Mouse (Mus musculus) midbrain, embryonic 11.5 days (tissue): ENCODE results near the gene Insr. TPM values are rescaled to one million over a fixed set of nuclear protein-coding genes. Genes with fewer than 3 reads are reported as not detected.

Source experiments
- ATAC-seq: fragments of 200-750 bp; cut with Nextera tagmentation; 2 replicates; pipeline ENCODE4 v1.8.0; 2017; ENCODE audit warnings: moderate TSS enrichment, moderate library complexity; ENCODE audit not compliant: low FRiP score
- DNase-seq: peaks from one replicate; pipeline ENCODE4 v3.0.0; 2015; ENCODE audit warnings: low spot score; ENCODE audit errors: missing footprints
- H3K27ac ChIP-seq: fragments of 300-500 bp; sonication (generic); 2 replicates; pipeline ENCODE4 v1.5.1; 2014; ENCODE audit warnings: low read depth, low read length
- H3K27me3 ChIP-seq: fragments of 300-500 bp; sonication (generic); 2 replicates; pipeline ENCODE4 v1.6.1; 2014; ENCODE audit warnings: mild to moderate bottlenecking, low read length, moderate library complexity, mixed read lengths; ENCODE audit not compliant: control insufficient read depth, insufficient read depth
- H3K36me3 ChIP-seq: fragments of 300-500 bp; sonication (generic); 2 replicates; pipeline ENCODE4 v1.6.1; 2014; ENCODE audit warnings: mild to moderate bottlenecking, low read length, moderate library complexity, mixed read lengths; ENCODE audit not compliant: control insufficient read depth, insufficient read depth
- H3K4me1 ChIP-seq: fragments of 300-500 bp; sonication (generic); 2 replicates; pipeline ENCODE4 v1.6.1; 2014; ENCODE audit warnings: low read length; ENCODE audit not compliant: control insufficient read depth, insufficient read depth
- H3K4me2 ChIP-seq: fragments of 300-500 bp; sonication (generic); 2 replicates; pipeline ENCODE4 v1.6.1; 2014; ENCODE audit warnings: mild to moderate bottlenecking, moderate library complexity
- H3K4me3 ChIP-seq: fragments of 300-500 bp; sonication (generic); 2 replicates; pipeline ENCODE4 v1.5.1; 2014; ENCODE audit warnings: low read depth, low read length
- H3K9ac ChIP-seq: fragments of 300-500 bp; sonication (generic); 2 replicates; pipeline ENCODE4 v1.6.1; 2014; ENCODE audit warnings: low read length
- H3K9me3 ChIP-seq: fragments of 300-500 bp; sonication (generic); 2 replicates; pipeline ENCODE4 v1.6.1; 2016; ENCODE audit warnings: low read length; ENCODE audit not compliant: control insufficient read depth
- WGBS: fragments of 180-500 bp; shearing (Covaris S2); extraction: QIAGEN DNeasy Blood & Tissue Kit; methylation state at CpG from one replicate; pipeline ENCODE4 v1.1.7; 2014; 5-methylcytosine and 5-hydroxymethylcytosine counted together
- polyA plus RNA-seq: library from polyadenylated mRNA; unstranded; fragments of >200 nt; fragmentation: Nextera tagmentation; extraction: Ambion mirVana; gene quantifications from 2 replicates; pipeline ENCODE4 v1.2.1, GENCODE M21; 2014

Gene Insr
- polyA plus RNA-seq, 1 experiment from 2014 or later, result 31.5 TPM

DNA sequence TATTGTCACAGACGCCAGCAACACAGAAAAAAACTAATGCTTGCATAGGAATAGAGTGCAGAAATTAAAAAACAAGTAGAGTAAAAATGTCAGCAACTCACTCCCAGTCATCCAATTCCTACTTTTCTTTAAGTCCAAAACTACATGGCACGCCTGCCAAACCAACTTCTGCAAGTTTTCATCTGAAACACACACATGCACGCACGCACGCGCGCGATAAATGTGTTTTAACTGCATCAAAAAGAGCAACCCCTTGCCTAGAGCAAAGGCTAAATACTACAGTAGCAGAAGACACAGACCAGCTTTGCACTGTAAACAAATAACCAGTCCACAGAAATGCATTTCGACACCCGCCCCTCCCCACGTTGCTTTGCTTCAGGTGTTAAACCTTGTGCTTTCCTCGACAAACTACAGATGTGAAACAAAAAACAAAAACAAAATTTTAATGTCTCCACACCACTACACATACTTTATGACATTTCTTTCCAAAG is 59.5 kb downstream of the Insr start:
- Histone ChIP-seq H3K4me2 (no peak overlapping the region; the same call in 1 of the 2 replicates), H3K27ac (no peak overlapping the region), H3K9ac (no peak overlapping the region), H3K9me3 (no peaks in the 10 kb centered on the region), H3K27me3 (no peaks in the 10 kb centered on the region), H3K4me1 (peaks cover 6% of the 10 kb centered on the region; the same call in 1 of the 2 replicates), H3K36me3 (no peaks in the 10 kb centered on the region), H3K4me3 (no peak overlapping the region)
- no peak for DNase-seq
- 90% methylated on average over 12 of the region's 12 CpGs for WGBS
- no peak for ATAC-seq

DNA sequence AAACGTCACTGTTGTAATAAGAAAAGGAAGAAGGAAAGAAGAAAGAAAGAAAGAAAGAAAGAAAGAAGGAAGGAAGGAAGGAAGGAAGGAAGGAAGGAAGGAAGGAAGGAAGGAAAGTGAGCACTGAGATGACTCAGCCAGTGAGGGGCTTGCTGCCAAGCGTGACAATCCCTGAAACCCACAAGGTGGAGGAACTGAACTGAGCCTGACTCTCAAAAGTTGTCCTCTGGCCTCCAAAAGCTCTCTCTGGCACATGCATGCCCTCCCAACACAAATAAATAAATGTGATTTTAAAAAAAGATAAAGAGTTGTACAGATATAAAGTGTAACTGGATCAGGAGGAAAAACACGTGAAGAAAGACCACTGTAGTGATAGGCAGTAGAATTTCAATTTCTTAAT is 60.2 kb downstream of the Insr start:
- Histone ChIP-seq H3K27me3 (no peaks in the 10 kb centered on the region), H3K4me2 (no peak overlapping the region), H3K4me3 (no peak overlapping the region), H3K4me1 (peaks cover 6% of the 10 kb centered on the region; the same call in 1 of the 2 replicates), H3K36me3 (no peaks in the 10 kb centered on the region), H3K9ac (no peak overlapping the region), H3K9me3 (no peaks in the 10 kb centered on the region), H3K27ac (no peak overlapping the region)
- DNase-seq (no peak), ATAC-seq (no peak)
- 83% methylated on average over 3 of the region's 3 CpGs for WGBS

DNA sequence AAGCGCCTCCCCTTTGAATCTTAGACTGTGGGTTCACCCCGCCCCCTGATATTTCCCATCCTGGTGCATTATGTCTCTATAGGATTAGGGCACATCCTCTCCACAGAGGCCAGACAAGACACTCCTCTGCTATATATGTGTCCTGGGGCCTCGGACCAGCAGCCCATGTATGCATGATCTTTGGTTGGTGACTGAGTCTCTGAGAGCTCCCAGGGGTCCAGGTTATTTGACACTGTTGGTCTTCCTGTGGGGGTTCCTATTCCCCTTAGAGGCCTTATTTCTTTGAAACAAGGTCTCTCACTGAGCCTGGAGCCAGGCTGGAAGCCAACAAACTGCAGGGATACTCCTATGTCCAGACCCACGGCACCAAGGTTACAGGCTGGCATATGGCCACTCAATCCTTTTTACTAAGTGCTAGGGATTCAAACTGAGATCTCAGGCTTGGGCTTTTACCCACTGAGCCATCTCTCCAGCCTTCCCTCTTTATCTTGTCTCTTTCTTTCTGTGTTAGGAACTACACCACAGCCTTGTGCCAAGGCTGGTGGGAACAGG is 62.8 kb downstream of the Insr start:
- WGBS, result 83% methylated on average over 4 of the region's 4 CpGs
- Histone ChIP-seq H3K27me3 (no peaks in the 10 kb centered on the region), H3K36me3 (no peaks in the 10 kb centered on the region), H3K4me2 (no peak overlapping the region), H3K9me3 (no peaks in the 10 kb centered on the region), H3K9ac (no peak overlapping the region), H3K27ac (no peak overlapping the region), H3K4me1 (0 out of 2 replicates have a peak, but pooled peaks cover 2% of the 10 kb centered on the region), H3K4me3 (no peak overlapping the region)
- no peak for DNase-seq
- no peak for ATAC-seq

GRCm38 (mm10) chr8:3215561-3215960 is 63.9 kb downstream of the Insr start:
- Histone ChIP-seq H3K9me3 (no peaks in the 10 kb centered on the region), H3K9ac (no peak overlapping the region), H3K27ac (no peak overlapping the region), H3K27me3 (no peaks in the 10 kb centered on the region), H3K4me1 (no peaks in the 10 kb centered on the region), H3K4me3 (no peak overlapping the region), H3K36me3 (no peaks in the 10 kb centered on the region), H3K4me2 (no peak overlapping the region)
- ATAC-seq, result no peak
- DNase-seq, result no peak

- Histone ChIP-seq H3K4me3 (no peak overlapping the region), H3K9me3 (no peaks in the 10 kb centered on the region), H3K9ac (no peak overlapping the region), H3K36me3 (no peaks in the 10 kb centered on the region), H3K27me3 (no peaks in the 10 kb centered on the region), H3K4me2 (no peak overlapping the region), H3K4me1 (no peaks in the 10 kb centered on the region), H3K27ac (no peak overlapping the region)
- WGBS, result 83% methylated on average over 1 of the region's 1 CpGs
- DNase-seq (no peak), ATAC-seq (no peak)
Observed at GRCm38 (mm10) chr8:3214601-3215000, 64.8 kb downstream of the Insr start.

- no peak overlapping the region for H3K9ac ChIP-seq
Observed at GRCm38 (mm10) chr8:3211456-3211855, 68.0 kb downstream of the Insr start.

GRCm38 (mm10) chr8:3209960-3210359 is 69.5 kb downstream of the Insr start:
- 96% methylated on average over 3 of the region's 3 CpGs for WGBS
- Histone ChIP-seq H3K4me3 (no peak overlapping the region), H3K27ac (no peak overlapping the region), H3K4me1 (no peaks in the 10 kb centered on the region), H3K36me3 (no peaks in the 10 kb centered on the region), H3K4me2 (no peak overlapping the region), H3K27me3 (no peaks in the 10 kb centered on the region), H3K9me3 (no peaks in the 10 kb centered on the region), H3K9ac (no peak overlapping the region)
- DNase-seq, result no peak
- ATAC-seq, result no peak

More at GRCm38 (mm10) chr8:3211456-3211855, 68.0 kb downstream of the Insr start:
- Histone ChIP-seq H3K4me3 (no peak overlapping the region), H3K4me2 (no peak overlapping the region), H3K4me1 (no peaks in the 10 kb centered on the region), H3K27ac (no peak overlapping the region), H3K9me3 (no peaks in the 10 kb centered on the region), H3K36me3 (no peaks in the 10 kb centered on the region), H3K27me3 (no peaks in the 10 kb centered on the region)
- no peak for DNase-seq
- no peak for ATAC-seq
- 85% methylated on average over 9 of the region's 9 CpGs for WGBS

GRCm38 (mm10) chr8:3209268-3209667 is 70.1 kb downstream of the Insr start:
- Histone ChIP-seq H3K27me3 (no peaks in the 10 kb centered on the region), H3K27ac (no peak overlapping the region), H3K4me2 (no peak overlapping the region), H3K36me3 (no peaks in the 10 kb centered on the region), H3K4me3 (no peak overlapping the region), H3K9ac (no peak overlapping the region), H3K9me3 (no peaks in the 10 kb centered on the region), H3K4me1 (no peaks in the 10 kb centered on the region)
- no peak for DNase-seq
- 72% methylated on average over 3 of the region's 3 CpGs for WGBS
- ATAC-seq, result no peak

- H3K4me3 ChIP-seq, result no peak overlapping the region
- H3K36me3 ChIP-seq, result no peaks in the 10 kb centered on the region
- no peak overlapping the region for H3K27ac ChIP-seq
- no peaks in the 10 kb centered on the region for H3K9me3 ChIP-seq
- H3K9ac ChIP-seq, result no peak overlapping the region
- DNase-seq (no peak), ATAC-seq (no peak)
- no peaks in the 10 kb centered on the region for H3K27me3 ChIP-seq
- no peaks in the 10 kb centered on the region for H3K4me1 ChIP-seq
- no peak overlapping the region for H3K4me2 ChIP-seq
Observed at GRCm38 (mm10) chr8:3208729-3209128, 70.7 kb downstream of the Insr start.
